Mouse (Mus musculus) lung, adult 18-20 months (tissue): ENCODE measurements at regions not wholly inside any gene's neighbourhood (a gene's known extent, or its start where the extent isn't known, plus 50 kb on each side); places are given as distances from the start of the nearest gene placed in this dataset.

Experiments used
- DNase-seq, 2 experiments: peaks; one replicate each; pipeline ENCODE4 v3.0.0; 2022; ENCODE audit warnings: mixed read lengths in 2 of 2

GRCm38 (mm10) chr2:75419142-75419541 lies 239.9 kb upstream of the Hnrnpa3 start:
- no peak for DNase-seq

DNA sequence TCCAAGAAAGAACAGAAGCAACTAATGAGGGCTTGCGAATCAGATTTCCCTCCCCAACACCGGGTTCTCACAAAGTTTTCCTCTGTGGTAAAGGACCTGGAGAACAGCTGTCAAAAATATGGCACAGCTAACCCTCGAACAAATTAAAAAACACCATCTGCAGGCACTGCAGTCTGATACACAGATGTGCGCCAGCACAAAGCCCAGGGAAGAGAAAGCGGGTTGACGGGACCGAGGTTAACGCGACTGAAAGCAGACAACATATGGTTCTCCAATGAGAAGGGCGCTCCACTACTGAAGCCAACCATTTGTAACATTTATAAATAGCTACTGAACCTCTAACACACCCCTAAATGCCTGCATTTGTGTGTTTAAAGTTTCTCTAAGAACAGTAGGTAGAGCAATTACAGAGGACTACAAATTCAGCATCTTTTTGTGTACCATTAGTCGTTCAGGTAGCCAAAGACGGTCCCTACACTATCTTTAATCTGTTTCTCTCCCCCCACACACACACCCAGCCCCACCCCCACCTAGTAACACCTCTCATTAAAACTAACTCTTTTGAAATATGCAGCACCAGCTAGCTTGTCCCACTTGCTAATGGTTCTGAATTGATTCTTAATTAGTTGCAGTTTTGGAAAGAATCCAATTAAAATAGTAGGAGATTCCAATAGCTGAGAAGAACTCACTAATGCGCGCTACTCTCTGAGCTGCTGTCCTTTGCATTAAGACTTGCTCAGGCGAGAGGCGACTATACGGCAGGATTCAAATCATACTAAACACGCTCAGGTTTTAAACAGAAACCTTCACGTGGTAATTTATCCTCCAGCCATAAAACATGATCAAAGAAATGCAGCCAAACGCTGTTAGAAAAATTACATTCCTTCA lies 236.0 kb upstream of the Hnrnpa3 start:
- DNase-seq: no peak

- DNase-seq: no peak
Measured at GRCm38 (mm10) chr2:75423872-75424271, 235.2 kb upstream of the Hnrnpa3 start.

DNA sequence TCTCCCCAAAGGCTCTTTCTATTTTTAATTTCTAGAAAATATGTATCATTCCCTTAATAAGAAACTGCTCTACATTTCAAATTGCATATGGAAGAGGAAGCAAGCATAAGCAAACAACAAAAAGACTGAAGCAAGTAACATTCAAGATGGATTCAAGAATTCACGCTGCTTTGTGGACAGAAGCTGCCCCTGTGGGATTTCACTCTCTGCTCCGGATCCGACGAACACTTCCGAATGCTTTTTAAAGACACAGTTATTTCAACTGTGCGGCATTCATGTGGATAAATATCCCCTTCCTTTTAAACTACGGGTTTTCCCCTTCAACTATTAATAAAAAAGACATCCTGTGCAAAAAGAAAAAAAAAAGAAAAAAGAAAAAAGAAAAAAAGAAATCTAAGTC lies 234.7 kb upstream of the Hnrnpa3 start:
- no peak for DNase-seq

GRCm38 (mm10) chr2:75424911-75425310 lies 234.2 kb upstream of the Hnrnpa3 start:
- no peak for DNase-seq

GRCm38 (mm10) chr2:75425384-75425783 lies 233.7 kb upstream of the Hnrnpa3 start:
- DNase-seq: no peak

- DNase-seq: no peak
Measured at GRCm38 (mm10) chr2:75425791-75426190, 233.3 kb upstream of the Hnrnpa3 start.

- no peak for DNase-seq
Measured at GRCm38 (mm10) chr2:75427936-75428458, 231.1 kb upstream of the Hnrnpa3 start.

DNA sequence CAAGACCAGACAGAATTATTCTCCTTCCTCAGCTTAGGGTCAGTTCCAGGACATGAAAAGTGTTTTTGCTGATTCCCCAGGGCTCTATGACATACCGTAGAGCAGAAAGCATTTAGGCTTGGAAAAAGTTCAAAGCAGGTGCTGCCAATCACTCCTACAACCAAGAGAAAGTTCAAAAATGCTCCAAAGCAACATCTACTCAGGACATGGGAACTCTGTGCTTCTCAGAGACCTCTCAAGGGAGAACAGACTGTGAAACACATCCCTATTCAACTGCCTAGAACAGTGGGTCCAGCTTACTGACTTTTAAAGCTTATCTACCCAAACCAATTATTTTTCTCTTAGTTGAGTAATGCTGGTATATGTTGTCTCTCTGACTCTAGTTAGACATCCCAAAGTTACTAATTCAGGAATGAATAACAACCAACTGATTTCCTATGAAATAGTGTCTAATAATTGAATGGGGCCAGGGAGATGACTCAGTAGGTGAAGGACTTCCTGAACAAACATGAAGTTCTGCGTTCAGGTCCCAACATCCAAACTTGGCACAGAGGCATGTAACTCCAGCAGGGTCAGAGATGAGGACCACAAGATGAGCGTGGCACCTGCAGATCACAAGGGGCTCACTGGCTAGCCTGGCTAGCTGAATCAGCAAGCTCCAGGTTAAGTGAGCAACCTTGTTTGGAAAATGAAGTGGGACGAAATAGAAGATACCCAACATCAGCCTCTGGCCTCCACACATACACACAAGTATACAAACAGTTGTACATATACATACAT lies 228.7 kb upstream of the Hnrnpa3 start:
- DNase-seq: no peak

GRCm38 (mm10) chr2:75431981-75432380 lies 227.1 kb upstream of the Hnrnpa3 start:
- DNase-seq: no peak

GRCm38 (mm10) chr2:75434521-75434920 lies 224.5 kb upstream of the Hnrnpa3 start:
- no peak for DNase-seq

DNA sequence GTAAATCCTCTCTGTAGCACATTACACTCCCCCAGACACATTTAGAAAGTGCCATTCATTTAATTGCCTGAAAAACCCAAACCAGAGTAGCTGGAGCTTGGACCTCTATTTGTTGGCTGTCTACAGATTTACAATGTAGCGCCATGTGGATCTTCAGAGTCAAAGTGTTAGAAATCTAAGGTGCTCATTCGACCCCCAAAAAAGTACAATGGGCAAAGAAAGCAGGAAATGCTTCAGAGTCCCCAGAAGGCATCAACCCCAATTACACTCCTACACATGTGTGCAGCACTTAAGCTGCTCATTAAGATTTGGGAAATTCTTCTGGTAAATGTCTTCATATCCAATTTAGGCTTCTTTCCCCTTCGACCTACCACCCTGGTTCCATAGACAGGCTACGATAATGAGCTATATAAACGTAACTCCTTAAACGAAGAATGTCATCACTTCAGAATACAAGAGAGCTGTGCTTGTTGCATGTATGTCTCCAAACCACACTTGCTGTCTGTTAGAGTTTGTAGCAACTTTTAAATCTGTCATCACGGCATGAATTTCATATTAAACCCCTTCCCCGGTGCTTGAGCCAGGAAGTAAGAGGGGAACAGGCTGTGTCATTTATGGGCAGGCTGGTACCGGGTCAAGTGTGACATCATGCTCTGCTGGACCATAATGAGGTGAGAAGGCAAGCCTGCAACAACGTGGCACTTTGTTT lies 219.4 kb upstream of the Hnrnpa3 start:
- no peak for DNase-seq

DNA sequence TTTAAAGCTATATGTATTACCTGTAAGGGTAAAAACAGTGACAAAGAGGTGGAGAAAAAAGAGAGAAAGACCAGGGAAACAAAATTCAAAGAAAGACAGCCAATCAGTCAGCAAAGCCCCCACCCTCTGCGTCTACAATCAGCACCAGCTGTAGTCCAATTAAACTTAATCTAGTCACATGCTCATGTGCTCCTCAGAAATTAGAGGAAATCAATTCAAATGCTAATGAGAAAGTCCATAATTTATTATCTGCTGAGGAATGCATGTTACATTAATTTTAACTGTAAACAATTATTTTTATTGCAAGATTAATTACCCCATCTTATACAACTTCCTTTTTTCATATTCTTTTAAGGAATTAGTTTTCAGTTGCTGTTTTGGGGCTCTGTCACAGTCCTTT lies 216.4 kb upstream of the Hnrnpa3 start:
- no peak for DNase-seq

GRCm38 (mm10) chr2:75445189-75445588 lies 213.9 kb upstream of the Hnrnpa3 start:
- no peak for DNase-seq

DNA sequence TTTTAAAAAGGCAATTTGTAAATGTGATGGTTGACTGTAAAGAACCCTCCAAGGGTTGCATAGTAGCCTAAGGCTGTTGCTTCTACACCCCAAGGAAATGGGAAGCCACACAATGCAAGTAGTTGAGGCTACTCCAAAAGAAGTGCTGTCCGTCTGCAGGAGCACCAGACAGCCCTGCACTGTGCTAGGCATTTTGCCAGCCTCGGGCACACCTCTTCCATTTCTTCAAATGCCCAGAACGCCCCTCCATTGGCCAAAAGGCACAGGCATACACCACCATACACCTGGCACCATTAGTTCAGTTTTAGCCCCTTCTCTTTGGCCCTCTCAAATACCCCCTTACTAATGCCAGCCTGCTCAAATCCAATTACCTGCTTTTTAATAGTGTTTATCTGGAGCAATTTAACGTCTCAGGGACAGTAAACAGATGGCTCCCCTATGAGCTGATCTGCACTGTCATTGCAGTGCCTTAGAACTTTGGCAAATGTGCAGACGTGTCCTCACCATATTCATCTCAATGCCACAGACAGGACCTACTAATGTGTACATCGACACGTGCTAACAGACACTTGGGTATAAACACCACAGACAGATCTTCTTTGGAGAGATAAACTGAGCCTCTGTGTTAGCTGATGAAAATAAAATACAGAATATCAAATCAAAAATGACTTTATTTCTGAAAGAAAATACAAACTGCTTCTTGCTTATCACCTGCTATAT lies 211.9 kb upstream of the Hnrnpa3 start:
- DNase-seq: no peak

DNA sequence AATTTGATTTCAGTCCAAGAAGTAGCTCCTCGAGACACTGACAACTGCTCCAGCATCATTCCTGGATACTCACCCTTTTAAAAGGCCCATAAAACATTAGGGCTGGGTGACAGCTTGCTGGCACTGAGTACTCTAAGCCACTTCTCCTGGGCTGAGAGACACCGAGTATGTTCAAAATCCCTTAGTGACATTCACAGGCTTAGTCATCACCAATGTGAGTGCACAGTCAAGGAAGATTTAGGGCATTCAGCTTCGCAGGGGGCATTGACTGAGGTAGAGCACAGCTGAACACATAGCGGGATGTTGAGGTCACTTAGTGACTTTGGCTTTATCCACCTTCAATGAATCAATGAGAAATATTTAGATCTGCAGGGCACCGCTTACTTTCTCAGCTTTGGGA lies 210.8 kb upstream of the Hnrnpa3 start:
- no peak for DNase-seq

- DNase-seq: no peak
Measured at GRCm38 (mm10) chr2:75451846-75452267, 207.2 kb upstream of the Hnrnpa3 start.

DNA sequence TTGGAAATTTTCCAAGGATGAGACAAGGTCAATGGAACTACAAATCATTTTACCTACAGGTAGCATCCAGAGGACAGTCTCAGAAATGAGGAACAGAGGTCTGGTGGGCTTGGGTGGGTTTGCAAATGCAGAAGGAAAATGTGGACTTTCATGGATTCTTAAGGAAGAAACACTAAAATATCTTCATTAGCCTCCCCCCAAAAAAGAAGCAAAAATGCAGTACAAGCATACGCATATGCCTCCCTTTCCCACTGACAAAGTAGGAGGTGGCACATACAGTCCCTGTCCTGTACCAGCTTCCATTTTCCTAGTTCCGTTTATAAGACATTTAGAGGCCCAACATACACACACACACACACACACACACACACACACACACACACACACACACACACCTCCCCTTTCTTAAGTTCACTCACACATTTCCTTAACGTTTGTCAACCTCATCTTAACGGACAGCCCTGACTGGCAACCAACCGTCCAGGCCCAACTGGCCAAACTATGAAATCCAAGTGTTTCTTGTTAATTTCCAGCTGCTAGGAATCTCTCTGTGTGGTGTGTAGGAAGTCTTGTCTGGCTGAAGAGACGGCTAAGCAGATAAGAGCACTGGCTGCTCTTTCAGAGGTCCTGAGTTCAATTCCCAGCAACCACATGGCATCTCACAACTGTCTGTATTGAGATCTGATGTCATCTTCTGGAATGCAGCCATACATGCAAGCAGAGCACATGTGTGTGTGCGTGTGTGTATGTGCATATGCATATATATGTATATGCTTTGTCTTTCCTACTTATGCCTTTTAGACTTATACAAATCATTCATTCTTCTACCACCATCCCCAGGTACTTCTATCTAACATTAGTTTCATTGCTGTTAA lies 206.6 kb upstream of the Hnrnpa3 start:
- no peak for DNase-seq

DNA sequence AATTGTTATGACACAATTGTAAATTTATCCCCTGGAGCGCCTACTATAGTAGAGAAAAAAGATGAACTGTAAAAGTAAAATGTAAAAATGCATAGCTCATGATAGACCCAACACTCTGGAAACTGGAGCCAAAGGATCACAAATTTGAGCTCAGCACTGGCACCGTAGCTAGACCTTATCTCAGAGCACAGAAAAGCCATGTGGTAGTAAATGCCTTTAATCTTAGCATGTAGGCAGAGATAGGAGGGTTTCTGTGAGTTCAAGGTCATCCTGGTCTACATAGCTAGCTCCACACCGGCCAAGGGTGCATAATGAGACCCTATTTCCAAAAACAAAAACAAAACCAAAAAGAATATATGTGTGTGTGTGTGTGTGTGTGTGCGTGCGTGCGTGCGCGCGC lies 203.6 kb upstream of the Hnrnpa3 start:
- DNase-seq: no peak

- DNase-seq: no peak
Measured at GRCm38 (mm10) chr2:75456272-75456671, 202.8 kb upstream of the Hnrnpa3 start.

- DNase-seq: no peak
Measured at GRCm38 (mm10) chr2:75457423-75457822, 201.6 kb upstream of the Hnrnpa3 start.
